Mouse (Mus musculus): ENCODE results near the gene Arl14.
"Not testable (repeated sequence)": the region's sequence is repeated elsewhere in the genome, so short reads cannot be mapped to it uniquely, and the experiment has no call there.

Arl14 gene

DNA sequence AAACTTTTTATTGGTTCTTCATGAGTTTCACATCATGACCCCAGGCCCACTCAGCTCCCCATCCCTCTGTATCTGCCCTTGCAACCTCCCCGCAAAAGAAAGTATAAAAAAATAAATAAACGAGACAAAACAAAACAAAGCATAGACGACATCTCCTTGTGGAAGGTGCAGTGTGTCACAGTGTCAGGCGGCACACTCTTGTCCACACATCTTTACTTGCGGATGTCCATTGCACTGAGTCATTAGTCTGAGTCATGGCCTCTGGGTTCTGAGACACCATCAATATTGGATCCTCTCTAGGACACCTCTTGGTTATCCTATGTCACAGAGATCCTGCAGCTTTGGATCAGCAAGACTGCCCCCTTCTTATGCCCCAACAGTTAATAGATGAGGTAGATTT lies 7.7 kb upstream of the Arl14 start:
- no peak for DNase-seq

DNA sequence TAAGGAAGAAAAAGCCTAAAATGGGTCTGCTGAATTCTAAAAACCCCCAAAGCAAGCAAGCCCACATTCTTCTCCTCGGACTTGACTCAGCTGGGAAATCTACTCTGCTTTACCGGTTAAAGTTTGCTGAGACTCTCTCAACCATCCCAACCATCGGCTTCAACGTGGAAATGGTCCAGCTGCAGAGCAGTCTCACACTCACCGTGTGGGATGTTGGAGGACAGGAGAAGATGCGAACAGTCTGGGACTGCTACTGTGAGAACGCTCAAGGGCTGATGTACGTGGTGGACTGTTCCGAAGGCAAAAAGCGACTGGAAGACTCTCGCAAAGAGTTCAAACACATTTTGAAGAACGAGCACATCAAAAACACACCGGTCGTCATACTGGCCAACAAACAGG lies 282 bp downstream of the Arl14 start:
- DNase-seq = no peak

GRCm38 (mm10) chr3:69222987-69223386 lies 768 bp downstream of the Arl14 start:
- no peak for DNase-seq

DNA sequence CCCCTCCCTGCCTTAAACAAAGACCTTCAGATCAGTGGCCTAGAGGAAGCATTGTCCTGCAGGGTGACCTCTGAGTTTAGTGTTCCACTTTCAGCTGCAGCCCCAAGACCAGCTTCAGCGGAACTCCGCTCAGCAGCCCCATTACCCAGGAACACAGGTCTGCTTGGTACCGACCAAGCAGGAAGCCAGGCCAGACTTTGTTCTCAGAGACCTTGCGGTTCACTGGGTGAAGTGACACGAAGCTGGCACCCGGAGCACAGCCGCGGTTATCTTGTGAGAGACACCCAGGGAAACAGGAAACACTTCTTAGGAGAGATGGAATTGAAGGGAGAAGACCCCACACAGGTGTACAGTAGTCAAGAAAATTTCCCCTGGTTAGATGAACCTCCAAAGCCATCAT lies 1.4 kb downstream of the Arl14 start:
- DNase-seq = no peak

DNA sequence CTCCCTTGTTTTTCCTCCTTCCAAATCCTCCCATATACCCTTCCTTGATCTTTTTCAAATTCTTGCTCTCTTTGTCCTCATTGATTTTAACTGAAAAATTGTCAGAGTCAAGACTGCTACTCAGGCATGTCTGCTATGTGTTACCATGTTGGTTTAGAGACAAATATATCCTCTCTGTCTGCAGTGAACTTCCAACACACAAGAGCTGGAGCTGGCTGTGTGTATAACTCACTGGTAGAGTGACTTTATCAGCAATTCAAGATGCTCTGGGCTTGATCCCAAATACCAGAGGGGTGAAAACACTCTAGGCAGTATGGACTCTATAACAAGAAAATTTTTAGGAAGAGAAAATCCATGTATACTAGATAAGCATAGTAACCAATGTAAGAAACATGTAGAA lies 2.8 kb downstream of the Arl14 start:
- DNase-seq = no peak

DNA sequence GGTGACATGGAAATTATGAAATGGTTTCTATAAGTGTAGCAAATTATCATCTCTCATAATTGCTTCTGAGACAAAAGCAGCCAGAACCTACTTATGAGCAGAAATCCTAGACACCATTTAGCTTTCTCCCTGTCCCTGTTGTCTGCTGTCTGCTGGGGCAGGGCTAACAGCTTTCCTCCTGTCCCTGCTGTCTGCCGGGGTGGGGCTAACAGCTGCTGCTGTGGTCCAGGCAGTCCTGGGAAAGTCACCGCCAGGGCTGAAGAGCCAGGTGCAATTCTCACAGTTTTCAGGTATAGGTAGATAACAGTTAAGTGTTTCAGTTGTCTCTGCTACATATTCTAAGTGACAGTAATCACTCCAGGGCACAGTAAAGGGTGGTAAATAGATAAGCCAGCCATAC lies 4.3 kb downstream of the Arl14 start:
- no peak for DNase-seq

- DNase-seq = no peak
Observed at GRCm38 (mm10) chr3:69228002-69228401, 5.8 kb downstream of the Arl14 start.

DNA sequence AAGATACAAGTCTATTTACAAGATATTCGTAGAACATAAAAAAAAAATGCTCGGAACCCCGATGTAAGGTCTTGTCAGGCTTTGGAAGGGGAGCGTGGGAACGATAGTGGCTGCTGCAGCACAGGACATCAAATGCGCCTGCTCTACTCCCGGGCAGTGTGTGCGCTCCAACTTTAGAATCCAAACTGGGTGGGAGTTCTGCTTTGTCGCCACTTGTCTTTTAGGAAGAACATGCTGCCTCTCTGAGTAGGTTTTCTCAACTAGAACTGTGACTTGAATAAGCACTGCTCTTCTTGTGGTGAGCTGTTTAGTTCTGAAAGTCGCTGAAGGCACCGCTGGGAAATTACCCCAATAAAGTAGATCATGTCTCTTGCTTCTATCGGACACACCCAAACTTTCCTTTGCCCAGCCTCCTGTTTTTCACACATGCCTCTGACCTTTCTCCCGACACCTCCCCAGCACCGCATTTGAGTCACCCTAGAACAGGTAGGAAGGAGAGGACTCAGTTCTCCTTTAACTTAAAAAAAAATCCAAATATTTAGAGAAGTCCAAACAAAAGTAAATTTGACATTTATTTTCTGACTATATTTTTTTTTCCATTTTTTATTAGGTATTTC lies 9.4 kb downstream of the Arl14 start:
- DNase-seq = no peak

DNA sequence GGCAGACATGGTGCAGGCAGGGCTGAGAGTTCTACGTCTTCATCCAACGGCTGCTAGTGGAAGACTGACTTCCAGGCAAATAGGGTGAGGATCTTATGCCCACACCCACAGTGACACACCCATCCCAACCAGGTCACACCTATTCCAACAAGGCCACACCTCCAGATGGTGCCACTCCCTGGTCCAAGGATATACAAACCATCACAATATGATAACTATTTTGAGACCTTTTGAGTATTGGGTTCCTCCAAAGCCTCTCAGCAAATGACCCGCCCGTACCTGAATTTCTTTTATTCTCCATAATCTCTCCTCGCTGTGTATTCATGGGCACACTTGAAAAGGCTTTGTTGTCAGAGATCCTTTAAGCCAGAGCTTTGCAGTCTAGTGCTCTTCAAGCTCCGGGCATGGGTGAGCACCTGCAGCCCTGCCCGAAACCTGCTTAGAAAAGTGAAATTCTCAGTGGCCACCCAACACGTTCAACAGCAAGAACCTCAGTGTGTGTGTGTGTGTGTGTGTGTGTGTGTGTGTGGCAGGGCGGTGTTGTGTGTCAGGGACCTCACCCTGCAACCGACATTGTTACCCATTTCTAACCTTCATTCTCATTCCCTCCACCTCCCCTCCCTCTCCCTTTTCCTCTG lies 11.5 kb downstream of the Arl14 start:
- not testable (repeated sequence) for DNase-seq

- DNase-seq = no peak
Observed at GRCm38 (mm10) chr3:69234525-69234924, 12.3 kb downstream of the Arl14 start.

GRCm38 (mm10) chr3:69235806-69236205 lies 13.6 kb downstream of the Arl14 start:
- no peak for DNase-seq

DNA sequence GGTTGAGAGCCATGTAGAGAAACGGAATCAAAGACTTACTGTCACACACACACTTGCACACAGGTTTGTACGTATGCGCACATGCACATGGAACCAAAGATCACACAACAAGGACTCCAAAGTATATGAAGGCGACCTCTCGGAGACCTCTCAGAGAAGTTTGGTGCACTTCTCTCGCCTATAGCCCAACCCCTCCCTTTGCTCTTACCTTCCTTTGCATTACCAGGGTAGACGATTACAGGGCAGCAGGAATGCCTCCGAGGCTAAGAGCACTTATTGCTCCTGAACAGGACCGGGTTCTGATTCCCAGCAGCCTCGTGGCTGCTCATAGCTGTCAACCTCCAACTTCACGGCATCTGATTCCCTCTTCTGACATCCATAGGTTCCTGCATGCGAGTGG lies 14.3 kb downstream of the Arl14 start:
- no peak for DNase-seq

DNA sequence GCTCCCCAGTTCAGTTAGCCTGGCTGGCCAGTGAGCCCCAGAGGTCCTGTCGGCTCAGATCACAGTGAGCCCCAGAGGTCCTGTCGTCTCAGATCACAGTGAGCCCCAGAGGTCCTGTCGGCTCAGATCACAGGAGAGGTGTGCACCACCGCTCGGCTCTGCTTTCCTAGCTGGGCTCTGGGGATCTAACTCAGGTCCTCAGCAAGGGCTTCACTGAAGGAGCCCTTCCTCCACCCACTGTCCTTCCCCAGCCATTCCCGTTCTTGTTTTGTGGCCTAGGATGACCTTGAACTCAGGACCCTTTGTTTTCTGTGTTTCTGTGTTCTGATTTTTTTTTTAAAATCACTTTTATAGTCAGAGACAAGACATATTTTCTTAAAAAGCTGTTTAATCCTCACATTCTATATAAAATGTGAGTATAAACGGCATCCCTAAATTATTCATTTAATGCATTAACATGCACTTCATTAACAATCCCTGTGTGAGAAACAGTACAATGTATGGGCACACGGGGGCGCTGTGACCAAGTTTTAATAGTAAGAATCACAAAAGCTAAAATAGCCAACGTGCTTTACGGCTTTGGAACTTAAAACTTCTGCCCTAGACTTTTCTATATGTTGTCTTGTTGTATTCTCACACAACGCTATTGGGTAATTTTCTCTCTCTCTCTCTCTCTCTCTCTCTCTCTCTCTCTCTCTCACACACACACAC lies 16.1 kb downstream of the Arl14 start:
- DNase-seq = peak in 1 of 2 experiments; percentile 9

DNA sequence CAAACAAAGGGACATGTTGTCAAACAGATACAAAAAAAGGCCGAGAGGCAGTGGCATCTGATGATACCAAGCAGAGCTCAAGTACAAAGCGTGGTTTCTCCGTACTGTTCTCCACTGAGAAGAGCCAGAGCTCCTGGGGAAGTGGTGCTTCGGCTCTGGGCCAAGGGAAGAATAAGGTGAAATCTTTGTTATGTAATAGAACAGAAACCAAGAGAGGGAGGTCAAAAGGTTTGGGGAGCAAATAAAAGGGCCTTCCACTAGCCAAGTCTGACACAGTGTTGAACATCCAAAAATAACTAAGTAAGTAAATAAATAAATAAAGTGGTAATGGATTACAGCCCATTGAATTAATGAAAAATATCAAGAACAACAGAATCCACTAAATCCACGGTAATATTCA lies 17.0 kb downstream of the Arl14 start:
- DNase-seq = no peak

- DNase-seq = no peak
Observed at GRCm38 (mm10) chr3:69241020-69241419, 18.8 kb downstream of the Arl14 start.

- DNase-seq = no peak
Observed at GRCm38 (mm10) chr3:69253096-69253866, 31.1 kb downstream of the Arl14 start.

GRCm38 (mm10) chr3:69254676-69255075 lies 32.5 kb downstream of the Arl14 start:
- no peak for DNase-seq

GRCm38 (mm10) chr3:69257049-69257699 lies 35.0 kb downstream of the Arl14 start:
- no peak for DNase-seq

GRCm38 (mm10) chr3:69263010-69263643 lies 40.9 kb downstream of the Arl14 start:
- no peak for DNase-seq

DNA sequence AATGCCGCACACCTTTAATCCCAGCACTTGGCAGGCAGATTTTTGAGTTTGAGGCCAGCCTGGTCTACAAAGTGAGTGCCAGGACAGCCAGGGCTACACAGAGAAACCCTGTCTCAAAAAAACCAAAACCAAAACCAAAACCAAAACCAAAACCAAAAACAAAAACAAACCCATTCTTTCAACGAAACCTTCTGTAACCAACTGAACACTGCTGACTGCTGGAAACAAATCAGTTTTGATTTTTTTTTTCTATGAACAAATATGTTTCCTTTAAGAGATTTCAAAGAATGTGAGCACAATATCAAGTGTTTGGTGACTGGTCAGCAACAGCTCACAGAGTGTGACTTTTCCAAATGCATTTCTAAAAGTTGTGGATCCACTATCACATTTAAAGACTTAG lies 42.1 kb downstream of the Arl14 start:
- not testable (repeated sequence) for DNase-seq

GRCm38 (mm10) chr3:69271812-69272211 lies 49.6 kb downstream of the Arl14 start:
- no peak for DNase-seq
